Mouse (Mus musculus) brain, embryonic 18.5 days (tissue): ENCODE results near the gene Fgf3.

Experiments used
- DNase-seq: peaks from one replicate; pipeline ENCODE4 v3.0.0-alpha.2; 2012; ENCODE audit warnings: low read depth, low spot score

Fgf3 gene

GRCm38 (mm10) chr7:144837891-144838488, at the start of gene Fgf3:
Gene Fgf3, plus strand, starts transcription at chr7:144838083.
- DNase-seq, result no peak

GRCm38 (mm10) chr7:144788631-144789030, 49.3 kb upstream of the Fgf3 start:
- DNase-seq, result no peak

- DNase-seq, result no peak
Observed at GRCm38 (mm10) chr7:144789601-144790556, 48.0 kb upstream of the Fgf3 start.

- DNase-seq, result no peak
Observed at GRCm38 (mm10) chr7:144791426-144791825, 46.5 kb upstream of the Fgf3 start.

- DNase-seq, result no peak
Observed at GRCm38 (mm10) chr7:144793296-144793695, 44.6 kb upstream of the Fgf3 start.

- no peak for DNase-seq
Observed at GRCm38 (mm10) chr7:144795976-144796474, 41.9 kb upstream of the Fgf3 start.

- no peak for DNase-seq
Observed at GRCm38 (mm10) chr7:144796986-144797735, 40.7 kb upstream of the Fgf3 start.

GRCm38 (mm10) chr7:144798471-144798870, 39.4 kb upstream of the Fgf3 start:
- no peak for DNase-seq

- DNase-seq, result no peak
Observed at GRCm38 (mm10) chr7:144807036-144807435, 30.8 kb upstream of the Fgf3 start.

- no peak for DNase-seq
Observed at GRCm38 (mm10) chr7:144807976-144808577, 29.8 kb upstream of the Fgf3 start.

GRCm38 (mm10) chr7:144811521-144811920, 26.4 kb upstream of the Fgf3 start:
- no peak for DNase-seq

GRCm38 (mm10) chr7:144821901-144822300, 16.0 kb upstream of the Fgf3 start:
- DNase-seq, result no peak

GRCm38 (mm10) chr7:144823988-144824387, 13.9 kb upstream of the Fgf3 start:
- no peak for DNase-seq

GRCm38 (mm10) chr7:144828369-144828768, 9.5 kb upstream of the Fgf3 start:
- no peak for DNase-seq

GRCm38 (mm10) chr7:144838522-144839503, 930 bp downstream of the Fgf3 start:
- DNase-seq, result no peak

- no peak for DNase-seq
Observed at GRCm38 (mm10) chr7:144846158-144846557, 8.3 kb downstream of the Fgf3 start.

- no peak for DNase-seq
Observed at GRCm38 (mm10) chr7:144847067-144847466, 9.2 kb downstream of the Fgf3 start, which contains the start of gene Fgf4. Gene Fgf4, plus strand, starts transcription at chr7:144847367.

GRCm38 (mm10) chr7:144851321-144851720, 13.4 kb downstream of the Fgf3 start:
- DNase-seq, result no peak

GRCm38 (mm10) chr7:144854966-144855365, 17.1 kb downstream of the Fgf3 start:
- DNase-seq, result no peak

GRCm38 (mm10) chr7:144857158-144857557, 19.3 kb downstream of the Fgf3 start:
- no peak for DNase-seq
